Mouse (Mus musculus) E14TG2a.4 (cell line): ENCODE results near the gene Per1.

ENCODE experiments used
- CTCF ChIP-seq: conservative IDR thresholded peaks from 2 replicates; pipeline ENCODE4 v1.5.1; 2014; ENCODE audit warnings: low read length
- POU5F1 ChIP-seq: IDR thresholded peaks from 2 replicates; pipeline ENCODE4 v1.6.1; 2014; ENCODE audit warnings: low read length, borderline replicate concordance

DNA sequence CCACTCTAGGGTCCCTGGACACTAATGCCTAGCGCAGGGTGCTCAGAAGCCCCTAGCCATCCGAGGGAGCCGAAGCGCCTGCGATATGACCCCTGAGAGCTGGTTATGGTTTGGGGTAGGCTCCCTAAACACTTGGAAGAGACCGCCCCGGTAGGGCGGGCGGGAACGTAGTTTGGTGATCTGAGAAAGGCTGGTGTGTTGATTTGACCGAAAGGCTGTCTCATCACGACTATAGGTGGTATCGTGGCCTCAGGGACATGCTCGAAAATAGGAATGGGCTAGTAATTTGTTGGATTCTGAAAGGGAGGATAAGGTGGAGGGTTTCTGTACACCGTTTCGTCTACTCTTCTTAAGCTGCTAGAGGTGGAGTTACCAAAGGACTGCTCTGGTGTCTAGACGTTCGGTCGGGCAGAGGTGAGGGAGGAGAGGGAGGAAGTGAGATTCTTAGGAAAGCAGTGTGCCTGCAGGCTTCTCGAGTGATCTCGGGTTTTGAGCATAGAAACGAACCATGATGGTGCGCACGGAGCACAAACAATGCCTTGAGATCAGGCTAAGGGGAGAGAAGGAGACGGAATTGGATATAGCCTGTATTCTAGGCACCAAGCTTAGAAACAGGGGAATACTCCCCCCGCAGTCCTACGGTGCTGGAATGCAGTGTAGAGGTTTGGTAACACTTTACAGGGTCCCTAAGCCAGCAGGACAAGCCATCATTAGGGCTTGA is 654 bp downstream of the Per1 start:
- no peak for TF ChIP-seq CTCF
- no peak for TF ChIP-seq POU5F1
